Mouse (Mus musculus): ENCODE results near the gene Coro1a. TPM values are rescaled to one million over a fixed set of nuclear protein-coding genes. Genes with fewer than 3 reads are reported as not detected.

Coro1a gene
- total RNA-seq, 1 experiment: 4.1 TPM

DNA sequence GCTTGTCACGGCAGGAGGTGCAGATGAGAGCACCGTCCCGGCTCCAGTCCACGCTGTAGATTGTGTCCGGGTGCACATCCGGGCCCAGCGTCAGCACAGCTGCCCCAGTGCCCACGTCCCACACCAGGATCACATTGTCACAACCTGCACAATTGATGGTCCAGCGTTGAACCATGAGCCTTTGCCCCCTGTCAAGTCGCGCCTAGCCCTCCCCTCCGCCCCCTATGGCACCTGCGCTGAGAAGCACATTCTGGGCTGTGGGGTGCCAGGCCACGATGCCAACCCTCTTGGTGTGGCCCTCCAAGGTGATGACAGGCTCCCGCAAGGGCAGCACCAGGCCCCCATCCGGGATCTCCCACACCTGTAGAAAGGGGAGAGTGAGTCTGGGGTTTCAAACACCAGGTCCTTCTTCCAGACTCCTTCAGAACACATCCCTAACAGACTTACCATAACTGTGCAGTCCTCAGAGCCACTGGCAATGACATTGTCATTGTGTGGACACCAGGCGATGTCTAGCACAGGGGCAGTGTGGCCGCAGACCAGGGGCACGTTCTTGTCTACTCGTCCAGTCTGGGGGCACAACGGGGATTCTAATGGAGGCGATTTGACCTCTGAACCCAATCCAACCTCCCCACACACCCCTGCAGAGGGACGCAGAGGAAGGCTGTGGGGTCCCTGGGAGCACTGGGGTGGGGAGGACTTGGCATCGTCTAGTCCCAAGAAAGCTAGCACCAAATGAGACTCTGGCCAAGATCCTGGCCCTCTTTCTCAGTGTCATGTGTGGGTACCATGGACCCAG lies 5.8 kb downstream of the Coro1a start:
- no peak overlapping the region for H3K9ac ChIP-seq (ENCODE audit: insufficient read depth, low read depth, low read length, poor library complexity, severe bottlenecking)

DNA sequence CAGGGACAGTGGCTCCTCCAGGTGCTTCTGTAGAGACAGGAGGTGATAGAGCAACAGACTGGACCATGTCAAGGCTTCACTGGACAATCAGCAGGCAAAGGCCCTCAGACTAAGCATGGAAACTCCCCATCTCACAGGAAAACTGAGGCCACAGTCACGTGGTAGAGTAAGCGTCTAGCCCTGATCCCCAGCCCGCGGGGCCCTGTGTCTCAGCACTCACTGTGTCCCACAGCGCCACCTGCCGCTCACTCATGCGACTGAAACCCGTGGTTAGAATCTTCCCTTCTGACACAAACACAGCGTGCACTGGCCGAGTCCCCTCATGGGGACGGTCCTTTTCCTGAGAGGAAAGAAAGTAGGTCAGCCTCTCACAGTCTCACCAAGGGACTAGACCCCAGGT lies 6.5 kb downstream of the Coro1a start:
- Histone ChIP-seq H3K36me3 (ENCODE audit: control insufficient read depth, insufficient read depth, low read length, poor library complexity, severe bottlenecking) (peaks cover 11% of the 10 kb centered on the region), H3K27ac (ENCODE audit: insufficient read depth, low read depth, low read length, poor library complexity, severe bottlenecking) (no peak overlapping the region), H3K9ac (ENCODE audit: insufficient read depth, low read depth, low read length, poor library complexity, severe bottlenecking) (peak overlapping the region; percentile 21; the same call in 1 of the 2 replicates), H3K4me3 (ENCODE audit: insufficient read depth in 1 of 2, low read depth in 1 of 2, low read length in 2 of 2, poor library complexity in 1 of 2, severe bottlenecking in 1 of 2) (peak overlapping the region in 1 of 2 experiments; percentile 11; a peak in 1 of 4 replicates), H3K9me3 (ENCODE audit: control insufficient read depth, insufficient read depth, low read depth, low read length) (no peaks in the 10 kb centered on the region), H3K4me1 (ENCODE audit: control insufficient read depth in 2 of 2, insufficient read depth in 2 of 2, low read length in 2 of 2, poor library complexity in 1 of 2) (peaks cover 3 to 13% of the 10 kb centered on the region in 2 experiments; a peak in 1 of 4 replicates)
- in situ Hi-C loops (cut with MboI; ENCODE audit: low sequenced_read_pairs in 2 of 2, unreplicated experiment in 2 of 2): no loop called here
- TF ChIP-seq ZNF384 (IDR thresholded peaks at IDR 0.05; ENCODE audit: low read depth, low read length) (no peak), CHD2 (IDR thresholded peaks at IDR 0.05; ENCODE audit: low read depth, low read length) (no peak), ZC3H11A (IDR thresholded peaks at IDR 0.05; ENCODE audit: borderline replicate concordance, low read depth, low read length) (no peak), HCFC1 (IDR thresholded peaks at IDR 0.05; ENCODE audit: borderline replicate concordance, insufficient read depth, low read length) (0 out of 2 replicates have a peak, but pooled peaks have one; percentile 43), MAFK (IDR thresholded peaks at IDR 0.05; ENCODE audit: insufficient read depth, low read depth, low read length) (no peak)
- peak; percentile 91 for DNase-seq (ENCODE audit: low read depth, low spot score)

More for the DNA sequence above, 5.8 kb downstream of the Coro1a start:
- in situ Hi-C loops (cut with MboI; ENCODE audit: low sequenced_read_pairs in 2 of 2, unreplicated experiment in 2 of 2): no loop called here
- H3K27ac ChIP-seq (ENCODE audit: insufficient read depth, low read depth, low read length, poor library complexity, severe bottlenecking): no peak overlapping the region
- TF ChIP-seq ZC3H11A (IDR thresholded peaks at IDR 0.05; ENCODE audit: borderline replicate concordance, low read depth, low read length) (no peak), CHD2 (IDR thresholded peaks at IDR 0.05; ENCODE audit: low read depth, low read length) (no peak), MAFK (IDR thresholded peaks at IDR 0.05; ENCODE audit: insufficient read depth, low read depth, low read length) (no peak), ZNF384 (IDR thresholded peaks at IDR 0.05; ENCODE audit: low read depth, low read length) (no peak), HCFC1 (IDR thresholded peaks at IDR 0.05; ENCODE audit: borderline replicate concordance, insufficient read depth, low read length) (no peak)
- peaks cover 11% of the 10 kb centered on the region for H3K36me3 ChIP-seq (ENCODE audit: control insufficient read depth, insufficient read depth, low read length, poor library complexity, severe bottlenecking)
- H3K4me3 ChIP-seq (ENCODE audit: insufficient read depth in 1 of 2, low read depth in 1 of 2, low read length in 2 of 2, poor library complexity in 1 of 2, severe bottlenecking in 1 of 2): peak overlapping the region in 1 of 2 experiments; percentile 11; a peak in 1 of 4 replicates
- peaks cover 3 to 13% of the 10 kb centered on the region in 2 experiments; a peak in 1 of 4 replicates for H3K4me1 ChIP-seq (ENCODE audit: control insufficient read depth in 2 of 2, insufficient read depth in 2 of 2, low read length in 2 of 2, poor library complexity in 1 of 2)
- DNase-seq (ENCODE audit: low read depth, low spot score): no peak
- H3K9me3 ChIP-seq (ENCODE audit: control insufficient read depth, insufficient read depth, low read depth, low read length): no peaks in the 10 kb centered on the region

GRCm38 (mm10) chr7:126700063-126701015 lies 7.2 kb downstream of the Coro1a start:
- Histone ChIP-seq H3K36me3 (ENCODE audit: control insufficient read depth, insufficient read depth, low read length, poor library complexity, severe bottlenecking) (peaks cover 11% of the 10 kb centered on the region), H3K27ac (ENCODE audit: insufficient read depth, low read depth, low read length, poor library complexity, severe bottlenecking) (no peak overlapping the region), H3K9ac (ENCODE audit: insufficient read depth, low read depth, low read length, poor library complexity, severe bottlenecking) (peak overlapping the region; percentile 21; the same call in 1 of the 2 replicates), H3K4me1 (ENCODE audit: control insufficient read depth in 2 of 2, insufficient read depth in 2 of 2, low read length in 2 of 2, poor library complexity in 1 of 2) (peaks cover 3 to 13% of the 10 kb centered on the region in 2 experiments; a peak in 1 of 4 replicates), H3K4me3 (ENCODE audit: insufficient read depth in 1 of 2, low read depth in 1 of 2, low read length in 2 of 2, poor library complexity in 1 of 2, severe bottlenecking in 1 of 2) (no peak overlapping the region), H3K9me3 (ENCODE audit: control insufficient read depth, insufficient read depth, low read depth, low read length) (no peaks in the 10 kb centered on the region)
- in situ Hi-C loops (cut with MboI; ENCODE audit: low sequenced_read_pairs in 2 of 2, unreplicated experiment in 2 of 2): no loop called here
- TF ChIP-seq HCFC1 (IDR thresholded peaks at IDR 0.05; ENCODE audit: borderline replicate concordance, insufficient read depth, low read length) (no peak), MAFK (IDR thresholded peaks at IDR 0.05; ENCODE audit: insufficient read depth, low read depth, low read length) (no peak), ZNF384 (IDR thresholded peaks at IDR 0.05; ENCODE audit: low read depth, low read length) (no peak), ZC3H11A (IDR thresholded peaks at IDR 0.05; ENCODE audit: borderline replicate concordance, low read depth, low read length) (no peak), CHD2 (IDR thresholded peaks at IDR 0.05; ENCODE audit: low read depth, low read length) (no peak)
- DNase-seq (ENCODE audit: low read depth, low spot score): no peak

DNA sequence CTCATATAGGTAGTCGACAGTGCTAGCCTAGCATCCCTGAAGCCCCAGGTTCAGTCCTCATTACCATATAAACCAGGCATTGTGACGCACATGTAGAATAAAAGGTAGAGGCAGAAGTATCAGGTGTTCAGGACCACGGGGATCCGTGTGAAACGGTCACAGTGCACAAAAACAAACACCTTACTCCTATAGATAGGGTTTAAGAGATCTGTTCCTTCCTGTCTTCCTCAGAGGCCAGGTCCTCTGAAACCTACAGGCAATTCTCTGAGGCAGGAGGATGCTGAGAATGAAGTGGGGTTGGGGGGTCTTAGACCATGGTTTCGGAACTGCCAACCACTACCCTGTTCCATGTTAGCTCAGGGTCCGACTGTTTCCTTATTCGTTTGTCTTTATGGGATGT lies 9.7 kb downstream of the Coro1a start:
- Histone ChIP-seq H3K36me3 (ENCODE audit: control insufficient read depth, insufficient read depth, low read length, poor library complexity, severe bottlenecking) (peaks cover 13% of the 10 kb centered on the region), H3K4me1 (ENCODE audit: control insufficient read depth in 2 of 2, insufficient read depth in 2 of 2, low read length in 2 of 2, poor library complexity in 1 of 2) (peaks cover 3 to 10% of the 10 kb centered on the region in 2 experiments; a peak in 2 of 4 replicates), H3K9ac (ENCODE audit: insufficient read depth, low read depth, low read length, poor library complexity, severe bottlenecking) (no peak overlapping the region), H3K4me3 (ENCODE audit: insufficient read depth in 1 of 2, low read depth in 1 of 2, low read length in 2 of 2, poor library complexity in 1 of 2, severe bottlenecking in 1 of 2) (no peak overlapping the region), H3K9me3 (ENCODE audit: control insufficient read depth, insufficient read depth, low read depth, low read length) (no peaks in the 10 kb centered on the region), H3K27ac (ENCODE audit: insufficient read depth, low read depth, low read length, poor library complexity, severe bottlenecking) (no peak overlapping the region)
- in situ Hi-C loops (cut with MboI; ENCODE audit: low sequenced_read_pairs in 2 of 2, unreplicated experiment in 2 of 2): no loop called here
- TF ChIP-seq ZC3H11A (IDR thresholded peaks at IDR 0.05; ENCODE audit: borderline replicate concordance, low read depth, low read length) (no peak), MAFK (IDR thresholded peaks at IDR 0.05; ENCODE audit: insufficient read depth, low read depth, low read length) (no peak), CHD2 (IDR thresholded peaks at IDR 0.05; ENCODE audit: low read depth, low read length) (no peak), ZNF384 (IDR thresholded peaks at IDR 0.05; ENCODE audit: low read depth, low read length) (no peak), HCFC1 (IDR thresholded peaks at IDR 0.05; ENCODE audit: borderline replicate concordance, insufficient read depth, low read length) (no peak)
- no peak for DNase-seq (ENCODE audit: low read depth, low spot score)
